Mouse (Mus musculus): ENCODE measurements around the gene Mpo. TPM values are rescaled to one million over a fixed set of nuclear protein-coding genes. Genes with fewer than 3 reads are reported as not detected.

Gene Mpo
- polyA plus RNA-seq, 1 experiment from 2014 or later: 0.64 TPM

DNA sequence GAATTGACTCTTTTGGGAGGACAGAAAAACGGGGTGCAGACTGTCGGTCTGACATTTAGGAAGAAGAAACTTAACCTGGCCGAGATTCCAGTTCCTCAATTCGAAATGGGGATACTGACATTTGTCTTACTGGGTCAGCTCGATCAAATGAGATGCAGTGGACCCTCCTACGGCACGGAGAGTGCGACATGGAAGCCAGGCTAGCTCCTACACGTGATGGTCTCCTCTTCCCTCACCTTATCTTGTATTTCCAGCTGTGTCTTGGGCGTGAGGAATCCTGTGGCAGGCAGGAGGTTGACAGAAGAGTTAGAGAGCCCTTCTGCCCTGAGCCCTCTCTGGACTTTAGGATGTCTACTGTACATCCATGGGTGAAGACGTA lies 43.3 kb upstream of the Mpo start:
- no peaks in the 10 kb centered on the region for H3K9me3 ChIP-seq (ENCODE audit: control insufficient read depth, low read length)
- H3K36me3 ChIP-seq (ENCODE audit: control insufficient read depth, insufficient read depth, low read length): no peaks in the 10 kb centered on the region
- H3K4me3 ChIP-seq (ENCODE audit: low read length): no peak overlapping the region
- ATAC-seq (ENCODE audit: low read depth): no peak
- H3K27ac ChIP-seq (ENCODE audit: low read length): no peak overlapping the region
- H3K4me2 ChIP-seq (ENCODE audit: low read depth, low read length): no peak overlapping the region
- H3K27me3 ChIP-seq (ENCODE audit: control insufficient read depth, insufficient read depth, low read depth, low read length): no peaks in the 10 kb centered on the region
- H3K4me1 ChIP-seq (replicated peaks; ENCODE audit: control insufficient read depth, insufficient read depth, low read length): no peaks in the 10 kb centered on the region
- 70% methylated on average over 11 of the region's 11 CpGs for WGBS
- H3K9ac ChIP-seq (ENCODE audit: low read length): no peak overlapping the region

DNA sequence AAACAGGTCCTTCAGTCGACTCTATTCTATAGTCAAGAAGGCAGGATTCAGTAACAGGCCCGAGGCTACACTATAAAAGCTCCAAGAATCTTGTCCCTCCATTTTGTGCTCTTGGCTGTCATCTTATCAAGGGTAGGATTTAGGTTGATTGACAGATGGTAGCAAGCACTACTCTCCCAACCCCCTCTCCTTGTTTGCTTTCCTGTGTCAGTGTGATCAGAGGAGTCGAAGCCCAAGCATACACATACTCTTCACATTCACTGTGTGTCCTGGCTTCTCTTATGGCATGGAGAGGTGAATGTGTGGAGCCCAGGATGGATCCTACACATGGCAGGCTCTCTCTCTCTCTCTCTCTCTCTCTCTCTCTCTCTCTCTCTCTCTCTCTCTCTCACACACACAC lies 42.9 kb upstream of the Mpo start:
- H3K27ac ChIP-seq (ENCODE audit: low read length): no peak overlapping the region
- no peak overlapping the region for H3K4me2 ChIP-seq (ENCODE audit: low read depth, low read length)
- WGBS: 40% methylated on average over 3 of the region's 3 CpGs

DNA sequence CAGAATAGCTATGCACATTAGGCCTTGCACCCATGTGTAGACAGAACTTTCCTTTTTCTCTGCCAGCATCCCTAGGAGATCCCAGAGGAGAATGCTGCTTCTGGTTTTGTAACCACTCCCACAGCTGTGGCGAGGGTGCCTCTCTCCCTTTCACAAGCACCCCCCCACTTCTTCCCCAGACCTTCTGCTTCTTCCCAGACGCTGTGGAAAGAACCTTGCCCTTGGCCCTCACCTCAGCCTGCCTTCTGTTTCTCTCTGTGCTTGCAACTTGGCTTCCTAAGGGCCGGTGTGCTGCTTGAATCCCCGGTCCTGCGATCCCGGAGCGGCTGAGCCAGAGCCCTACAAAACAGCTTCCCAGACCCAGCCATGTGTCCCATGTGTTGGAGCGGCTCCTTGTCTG lies 42.4 kb upstream of the Mpo start:
- H3K4me3 ChIP-seq (ENCODE audit: low read length): no peak overlapping the region
- no peaks in the 10 kb centered on the region for H3K9me3 ChIP-seq (ENCODE audit: control insufficient read depth, low read length)
- no peak for ATAC-seq (ENCODE audit: low read depth)
- H3K27ac ChIP-seq (ENCODE audit: low read length): 0 out of 2 replicates have a peak overlapping the region, but pooled peaks have one; percentile 13
- no peak overlapping the region for H3K9ac ChIP-seq (ENCODE audit: low read length)
- 75% methylated on average over 8 of the region's 8 CpGs for WGBS
- H3K4me1 ChIP-seq (replicated peaks; ENCODE audit: control insufficient read depth, insufficient read depth, low read length): no peaks in the 10 kb centered on the region
- no peaks in the 10 kb centered on the region for H3K36me3 ChIP-seq (ENCODE audit: control insufficient read depth, insufficient read depth, low read length)
- no peaks in the 10 kb centered on the region for H3K27me3 ChIP-seq (ENCODE audit: control insufficient read depth, insufficient read depth, low read depth, low read length)
- H3K4me2 ChIP-seq (ENCODE audit: low read depth, low read length): no peak overlapping the region

More for the DNA sequence above, 42.9 kb upstream of the Mpo start:
- H3K36me3 ChIP-seq (ENCODE audit: control insufficient read depth, insufficient read depth, low read length): no peaks in the 10 kb centered on the region
- no peak overlapping the region for H3K4me3 ChIP-seq (ENCODE audit: low read length)
- ATAC-seq (ENCODE audit: low read depth): no peak
- no peaks in the 10 kb centered on the region for H3K4me1 ChIP-seq (replicated peaks; ENCODE audit: control insufficient read depth, insufficient read depth, low read length)
- no peaks in the 10 kb centered on the region for H3K27me3 ChIP-seq (ENCODE audit: control insufficient read depth, insufficient read depth, low read depth, low read length)
- no peak overlapping the region for H3K9ac ChIP-seq (ENCODE audit: low read length)
- H3K9me3 ChIP-seq (ENCODE audit: control insufficient read depth, low read length): no peaks in the 10 kb centered on the region

DNA sequence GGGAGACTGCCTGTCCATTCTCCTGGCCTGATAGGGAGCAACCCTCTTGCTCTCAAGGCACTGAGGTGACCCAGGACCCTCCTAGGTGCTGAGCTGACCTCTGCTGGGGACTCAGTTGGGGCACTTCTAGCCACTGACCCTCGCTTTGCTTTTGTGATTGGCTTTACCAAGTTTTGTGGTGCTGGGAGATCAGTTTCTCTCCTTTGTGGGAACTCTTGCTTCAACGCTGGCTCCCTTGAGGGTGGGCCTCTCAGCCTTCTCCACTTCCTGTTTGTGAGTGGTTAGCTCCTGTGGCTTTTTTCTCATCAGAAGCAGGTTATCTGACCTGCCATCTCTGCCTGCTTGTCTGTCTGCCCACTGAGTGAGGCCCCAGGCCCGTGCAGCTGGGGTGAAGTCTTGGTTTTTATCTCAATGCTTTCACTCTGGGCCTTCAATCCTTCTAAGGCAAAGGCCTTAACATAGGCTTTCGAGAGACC lies 41.9 kb upstream of the Mpo start:
- no peak overlapping the region for H3K4me2 ChIP-seq (ENCODE audit: low read depth, low read length)
- H3K4me3 ChIP-seq (ENCODE audit: low read length): no peak overlapping the region
- no peak for ATAC-seq (ENCODE audit: low read depth)
- no peak overlapping the region for H3K9ac ChIP-seq (ENCODE audit: low read length)
- 0 out of 2 replicates have a peak overlapping the region, but pooled peaks have one; percentile 13 for H3K27ac ChIP-seq (ENCODE audit: low read length)
- no peaks in the 10 kb centered on the region for H3K9me3 ChIP-seq (ENCODE audit: control insufficient read depth, low read length)
- 47% methylated on average over 4 of the region's 4 CpGs for WGBS
- no peaks in the 10 kb centered on the region for H3K27me3 ChIP-seq (ENCODE audit: control insufficient read depth, insufficient read depth, low read depth, low read length)
- H3K36me3 ChIP-seq (ENCODE audit: control insufficient read depth, insufficient read depth, low read length): no peaks in the 10 kb centered on the region
- no peaks in the 10 kb centered on the region for H3K4me1 ChIP-seq (replicated peaks; ENCODE audit: control insufficient read depth, insufficient read depth, low read length)

DNA sequence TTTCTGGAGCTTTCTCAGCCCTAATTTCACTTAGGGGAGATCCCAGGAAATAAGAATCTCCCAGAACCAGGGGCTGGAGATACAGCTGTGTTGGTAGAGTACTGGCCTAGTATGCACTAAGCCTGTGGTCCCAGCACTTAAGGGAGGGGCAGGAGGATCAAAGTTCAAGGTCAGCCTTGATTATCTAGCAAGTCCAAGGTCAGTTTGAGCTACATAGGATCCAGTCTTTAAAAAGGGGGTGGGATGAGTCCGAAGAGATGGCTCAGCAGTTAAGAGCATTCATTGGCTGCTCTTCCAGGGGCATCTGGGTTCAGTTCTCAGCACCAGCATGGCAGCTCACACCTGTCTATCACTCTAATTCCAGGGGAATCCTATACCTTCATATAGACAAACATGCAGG lies 41.1 kb upstream of the Mpo start:
- H3K27ac ChIP-seq (ENCODE audit: low read length): no peak overlapping the region
- H3K4me2 ChIP-seq (ENCODE audit: low read depth, low read length): no peak overlapping the region
- no peak for ATAC-seq (ENCODE audit: low read depth)
- H3K4me1 ChIP-seq (replicated peaks; ENCODE audit: control insufficient read depth, insufficient read depth, low read length): no peaks in the 10 kb centered on the region
- WGBS: 75% methylated on average over 1 of the region's 1 CpGs
- H3K9ac ChIP-seq (ENCODE audit: low read length): no peak overlapping the region
- no peaks in the 10 kb centered on the region for H3K36me3 ChIP-seq (ENCODE audit: control insufficient read depth, insufficient read depth, low read length)
- no peak overlapping the region for H3K4me3 ChIP-seq (ENCODE audit: low read length)
- no peaks in the 10 kb centered on the region for H3K27me3 ChIP-seq (ENCODE audit: control insufficient read depth, insufficient read depth, low read depth, low read length)
- no peaks in the 10 kb centered on the region for H3K9me3 ChIP-seq (ENCODE audit: control insufficient read depth, low read length)

DNA sequence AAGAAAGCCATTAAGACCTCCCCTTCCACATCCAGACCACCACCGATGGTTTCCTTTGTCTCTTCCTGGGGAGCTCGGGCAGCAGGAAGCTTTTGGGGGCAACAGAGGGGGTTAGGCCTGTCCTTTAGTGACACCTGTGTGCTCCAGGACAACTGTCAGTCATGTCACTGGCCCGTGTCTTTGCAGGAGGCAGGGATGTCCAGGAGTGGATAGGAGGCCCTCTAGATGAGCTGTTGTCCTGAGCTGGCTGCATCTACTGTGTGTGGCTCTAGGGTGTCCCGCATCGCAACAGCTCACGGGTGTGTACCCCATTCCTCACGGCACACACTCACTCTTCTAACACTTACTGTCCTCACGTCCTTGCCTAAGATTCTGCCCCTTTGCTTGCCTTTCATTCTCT lies 40.1 kb upstream of the Mpo start:
- no peak overlapping the region for H3K9ac ChIP-seq (ENCODE audit: low read length)

DNA sequence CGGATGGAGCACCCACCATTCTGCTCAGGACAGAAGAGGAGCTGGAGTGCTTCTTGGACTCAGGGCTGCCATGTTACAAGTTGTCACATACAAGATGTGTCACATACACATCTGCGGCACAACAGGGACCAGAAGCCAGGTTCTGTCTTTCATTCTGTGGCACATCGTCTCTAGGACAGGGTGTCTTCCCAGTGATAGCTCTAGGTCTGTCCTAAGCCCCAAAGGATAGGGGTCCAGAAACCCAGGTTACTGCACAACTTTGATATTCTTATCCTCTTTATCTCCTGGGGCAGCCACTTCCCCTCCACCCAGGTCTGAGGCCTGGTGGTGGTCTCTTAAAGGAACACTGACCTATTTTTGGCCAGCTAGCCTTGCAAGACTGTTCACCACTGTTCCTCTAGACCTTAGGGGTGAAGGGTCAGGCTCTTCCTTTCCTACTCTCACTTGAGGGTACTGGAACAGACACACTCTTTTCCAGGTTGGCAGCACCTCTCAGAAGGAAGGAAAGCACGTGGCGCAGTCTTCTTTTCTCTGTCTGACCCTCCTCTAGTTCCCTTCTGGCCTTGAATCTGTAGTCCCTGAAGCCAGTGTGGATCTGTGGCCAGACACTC lies 39.4 kb upstream of the Mpo start:
- 73% methylated on average over 5 of the region's 5 CpGs for WGBS
- Histone ChIP-seq H3K36me3 (ENCODE audit: control insufficient read depth, insufficient read depth, low read length) (no peaks in the 10 kb centered on the region), H3K27ac (ENCODE audit: low read length) (no peak overlapping the region), H3K9ac (ENCODE audit: low read length) (no peak overlapping the region), H3K27me3 (ENCODE audit: control insufficient read depth, insufficient read depth, low read depth, low read length) (no peaks in the 10 kb centered on the region), H3K4me1 (replicated peaks; ENCODE audit: control insufficient read depth, insufficient read depth, low read length) (no peaks in the 10 kb centered on the region), H3K4me2 (ENCODE audit: low read depth, low read length) (no peak overlapping the region), H3K9me3 (ENCODE audit: control insufficient read depth, low read length) (no peaks in the 10 kb centered on the region), H3K4me3 (ENCODE audit: low read length) (no peak overlapping the region)
- ATAC-seq (ENCODE audit: low read depth): no peak

More for the DNA sequence above, 40.1 kb upstream of the Mpo start:
- ATAC-seq (ENCODE audit: low read depth): no peak
- no peak overlapping the region for H3K4me2 ChIP-seq (ENCODE audit: low read depth, low read length)
- no peaks in the 10 kb centered on the region for H3K4me1 ChIP-seq (replicated peaks; ENCODE audit: control insufficient read depth, insufficient read depth, low read length)
- H3K9me3 ChIP-seq (ENCODE audit: control insufficient read depth, low read length): no peaks in the 10 kb centered on the region
- H3K36me3 ChIP-seq (ENCODE audit: control insufficient read depth, insufficient read depth, low read length): no peaks in the 10 kb centered on the region
- WGBS: 78% methylated on average over 8 of the region's 8 CpGs
- no peak overlapping the region for H3K27ac ChIP-seq (ENCODE audit: low read length)
- no peak overlapping the region for H3K4me3 ChIP-seq (ENCODE audit: low read length)
- no peaks in the 10 kb centered on the region for H3K27me3 ChIP-seq (ENCODE audit: control insufficient read depth, insufficient read depth, low read depth, low read length)

DNA sequence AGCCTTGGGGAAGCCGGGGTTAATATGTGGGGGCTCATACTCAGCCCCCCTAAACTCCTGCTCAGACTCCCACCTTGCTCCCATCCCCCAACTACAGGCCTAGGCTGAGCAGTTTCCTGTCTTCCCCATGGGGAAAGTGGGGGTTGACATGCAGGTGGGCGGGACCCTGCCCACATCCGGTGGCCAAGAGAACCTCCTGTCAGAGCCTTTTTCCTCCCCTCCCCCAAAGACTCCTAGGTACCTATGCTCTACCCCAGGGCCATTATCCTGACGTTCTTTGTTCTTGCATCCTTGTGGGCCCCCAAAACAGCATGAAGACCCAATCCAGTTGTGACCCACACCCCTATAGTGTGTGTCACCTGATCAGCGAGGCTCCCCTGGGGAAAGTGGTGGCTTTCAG lies 38.8 kb upstream of the Mpo start:
- no peak overlapping the region for H3K4me2 ChIP-seq (ENCODE audit: low read depth, low read length)
- H3K27ac ChIP-seq (ENCODE audit: low read length): no peak overlapping the region
- H3K9ac ChIP-seq (ENCODE audit: low read length): no peak overlapping the region
- H3K4me3 ChIP-seq (ENCODE audit: low read length): no peak overlapping the region
- WGBS: 54% methylated on average over 5 of the region's 5 CpGs
- 0 out of 2 replicates have a peak, but pooled peaks cover under 1% of the 10 kb centered on the region for H3K27me3 ChIP-seq (ENCODE audit: control insufficient read depth, insufficient read depth, low read depth, low read length)
- no peaks in the 10 kb centered on the region for H3K9me3 ChIP-seq (ENCODE audit: control insufficient read depth, low read length)
- H3K4me1 ChIP-seq (replicated peaks; ENCODE audit: control insufficient read depth, insufficient read depth, low read length): no peaks in the 10 kb centered on the region
- H3K36me3 ChIP-seq (ENCODE audit: control insufficient read depth, insufficient read depth, low read length): no peaks in the 10 kb centered on the region
- no peak for ATAC-seq (ENCODE audit: low read depth)

DNA sequence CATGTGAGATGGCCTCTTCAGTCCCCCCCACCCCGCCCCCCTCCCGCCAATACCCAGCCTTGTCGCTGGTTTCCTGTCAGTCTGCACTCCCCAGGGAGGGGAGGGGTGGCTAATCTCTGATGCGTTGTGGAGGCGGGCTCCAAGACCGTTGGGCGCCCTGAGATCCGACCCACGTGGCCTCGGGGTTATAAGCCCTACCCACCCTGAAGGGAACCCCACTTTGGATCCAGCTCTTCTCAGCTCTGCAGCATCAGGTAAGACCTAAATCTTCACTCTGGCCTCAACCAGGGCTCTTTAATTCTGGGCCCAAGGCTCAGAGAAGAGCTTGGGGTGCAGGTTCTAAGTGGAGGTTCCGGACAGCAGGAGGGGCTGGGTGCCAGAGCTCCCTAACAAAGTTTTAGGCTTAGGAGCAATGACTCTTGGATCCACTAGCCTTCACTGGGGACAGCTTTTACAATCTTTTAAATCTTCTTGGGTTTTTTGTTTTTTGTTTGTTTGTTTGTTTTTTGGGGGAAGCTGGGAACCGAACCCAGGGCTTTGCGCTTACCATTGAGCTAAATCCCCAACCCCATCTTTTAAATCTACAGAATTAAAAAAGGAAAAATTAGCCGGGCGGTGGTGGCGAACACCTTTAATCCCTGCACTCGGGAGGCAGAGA lies 37.9 kb upstream of the Mpo start:
- Histone ChIP-seq H3K9ac (ENCODE audit: low read length) (no peak overlapping the region), H3K4me2 (ENCODE audit: low read depth, low read length) (no peak overlapping the region), H3K27ac (ENCODE audit: low read length) (no peak overlapping the region), H3K4me1 (replicated peaks; ENCODE audit: control insufficient read depth, insufficient read depth, low read length) (no peaks in the 10 kb centered on the region), H3K9me3 (ENCODE audit: control insufficient read depth, low read length) (no peaks in the 10 kb centered on the region), H3K4me3 (ENCODE audit: low read length) (0 out of 2 replicates have a peak overlapping the region, but pooled peaks have one; percentile 15), H3K27me3 (ENCODE audit: control insufficient read depth, insufficient read depth, low read depth, low read length) (peaks cover 7% of the 10 kb centered on the region), H3K36me3 (ENCODE audit: control insufficient read depth, insufficient read depth, low read length) (no peaks in the 10 kb centered on the region)
- ATAC-seq (ENCODE audit: low read depth): peak; percentile 39
- WGBS: 70% methylated on average over 14 of the region's 17 CpGs

All from lung, embryonic 16.5 days (tissue).